Mouse (Mus musculus) spleen, postnatal 4 days (tissue): ENCODE measurements around the gene Nbr1.
"Not testable (repeated sequence)": the region's sequence is repeated elsewhere in the genome, so short reads cannot be mapped to it uniquely, and the experiment has no call there.

Source experiments
- DNase-seq, 2 experiments: peaks; one replicate each; pipeline ENCODE4 v3.0.0; 2022; ENCODE audit warnings: low spot score in 2 of 2

The Nbr1 gene

GRCm38 (mm10) chr11:101620022-101620655 is 68.2 kb downstream of the Nbr1 start:
- not testable (repeated sequence) for DNase-seq

GRCm38 (mm10) chr11:101626649-101626994 is 74.7 kb downstream of the Nbr1 start:
- no peak for DNase-seq

- DNase-seq, result peak; percentile 84 to 91
These were observed 75.3 kb downstream of the Nbr1 start, which contains the start of gene Rdm1 for GRCm38 (mm10) chr11:101626995-101627856. Gene Rdm1, plus strand, starts transcription at chr11:101627195.

- peak; percentile 84 to 94 for DNase-seq
These were observed 76.1 kb downstream of the Nbr1 start for GRCm38 (mm10) chr11:101627857-101628559.

GRCm38 (mm10) chr11:101628733-101629417 is 76.9 kb downstream of the Nbr1 start:
- DNase-seq, result not testable (repeated sequence)
